Mouse (Mus musculus) CH12.LX (cell line): ENCODE measurements around the gene Bphl.

Source experiments
- CTCF ChIP-seq, 2 experiments: IDR thresholded peaks in 1 of 2; conservative IDR thresholded peaks in 1 of 2; 2 replicates each; pipeline ENCODE4 v1.5.1; 2011 to 2012; ENCODE audit warnings: low read depth in 2 of 2, low read length in 2 of 2, improper control_type of control experiment in 1 of 2, inconsistent platforms in 1 of 2, mild to moderate bottlenecking in 1 of 2, moderate library complexity in 1 of 2
- E2F4 ChIP-seq: IDR thresholded peaks from 2 replicates; pipeline ENCODE4 v1.6.1; 2011; ENCODE audit warnings: low read depth, low read length, improper control_type of control experiment; ENCODE audit not compliant: insufficient replicate concordance
- MAFK ChIP-seq: IDR thresholded peaks from 2 replicates; pipeline ENCODE4 v1.6.1; 2011; ENCODE audit warnings: low read length, improper control_type of control experiment; ENCODE audit not compliant: insufficient replicate concordance
- MXI1 ChIP-seq: IDR thresholded peaks from 2 replicates; pipeline ENCODE4 v1.6.1; 2011; ENCODE audit warnings: mild to moderate bottlenecking, low read depth, low read length, improper control_type of control experiment
- NELFE ChIP-seq: IDR thresholded peaks from 2 replicates; pipeline ENCODE4 v1.6.1; 2011; ENCODE audit warnings: low read depth, low read length, improper control_type of control experiment
- USF1 ChIP-seq: IDR thresholded peaks from 2 replicates; pipeline ENCODE4 v1.6.1; 2014; ENCODE audit warnings: low read depth, mild to moderate bottlenecking, inconsistent platforms, low read length, improper control_type of control experiment
- USF2 ChIP-seq: conservative IDR thresholded peaks from 2 replicates; pipeline ENCODE4 v1.6.1; 2011; ENCODE audit warnings: low read depth, low read length, improper control_type of control experiment
- ZC3H11A ChIP-seq: IDR thresholded peaks from 2 replicates; pipeline ENCODE4 v1.6.1; 2012; ENCODE audit warnings: low read depth, mild to moderate bottlenecking, inconsistent platforms, low read length, improper control_type of control experiment
- ZNF384 ChIP-seq: IDR thresholded peaks from 2 replicates; pipeline ENCODE4 v1.6.1; 2012; ENCODE audit warnings: low read depth, low read length, improper control_type of control experiment, inconsistent platforms

GRCm38 (mm10) chr13:34047526-34047925, 10.1 kb downstream of the Bphl start:
- TF ChIP-seq MAFK: no peak
- no peak for TF ChIP-seq USF2
- TF ChIP-seq CTCF (conservative IDR thresholded peaks at IDR 0.05 in 1 of 2, IDR thresholded peaks at IDR 0.05 in 1 of 2; ENCODE audit: low read depth in 2 of 2, low read length in 2 of 2): no peak
- TF ChIP-seq ZNF384: no peak
- no peak for TF ChIP-seq E2F4
- no peak for TF ChIP-seq ZC3H11A
- TF ChIP-seq USF1: no peak
- TF ChIP-seq MXI1: no peak
- no peak for TF ChIP-seq NELFE
